Mouse (Mus musculus) liver, embryonic 14.5 days (tissue): ENCODE measurements at regions not wholly inside any gene's neighbourhood (a gene's known extent, or its start where the extent isn't known, plus 50 kb on each side); places are given as distances from the start of the nearest gene placed in this dataset.

Experiments used
- CTCF ChIP-seq: IDR thresholded peaks from 2 replicates; pipeline ENCODE4 v1.5.1; 2016; ENCODE audit warnings: antibody characterized with exemption, low read depth, control low read depth
- EP300 ChIP-seq: IDR thresholded peaks from 2 replicates; pipeline ENCODE4 v1.6.1; 2016; ENCODE audit warnings: antibody characterized with exemption, low read depth

DNA sequence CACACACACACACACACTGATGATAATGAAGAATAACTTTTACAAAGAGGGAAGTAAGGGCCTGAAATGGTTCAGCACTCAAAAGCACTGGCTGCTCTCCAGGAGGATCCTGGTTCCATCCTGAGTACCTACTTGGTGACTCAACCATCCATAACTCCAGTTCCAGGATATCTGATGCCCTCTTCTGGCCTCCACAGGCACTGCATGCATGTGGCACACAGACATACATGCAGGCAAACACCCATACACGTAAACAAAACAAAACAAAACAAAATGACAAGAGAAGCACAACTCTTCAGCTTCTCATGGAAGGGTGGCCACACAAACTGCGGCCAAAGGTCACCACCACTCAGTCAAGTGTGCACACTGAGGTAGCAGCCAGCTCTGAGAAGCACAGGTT lies 222.6 kb downstream of the Cdc5l start:
- TF ChIP-seq CTCF (peak; percentile 57), EP300 (no peak)
